Mouse (Mus musculus) layer of hippocampus, adult 18-20 months (tissue): ENCODE measurements at regions not wholly inside any gene's neighbourhood (a gene's known extent, or its start where the extent isn't known, plus 50 kb on each side); places are given as distances from the start of the nearest gene placed in this dataset.
A peak's percentile ranks its signal among the peaks of the same experiment; 100 is the strongest.

Source experiments
- DNase-seq, 2 experiments: peaks; one replicate each; pipeline ENCODE4 v3.0.0; 2022; ENCODE audit warnings: low spot score in 2 of 2

GRCm38 (mm10) chr9:122437464-122437863 lies 86.1 kb downstream of the Abhd5 start:
- peak; percentile 48 to 78 for DNase-seq

GRCm38 (mm10) chr9:122446387-122447105 lies 95.1 kb downstream of the Abhd5 start:
- no peak for DNase-seq

GRCm38 (mm10) chr9:122447568-122447967 lies 96.2 kb downstream of the Abhd5 start:
- DNase-seq = no peak

GRCm38 (mm10) chr9:122448342-122448741 lies 96.9 kb downstream of the Abhd5 start:
- DNase-seq = peak in 1 of 2 experiments; percentile 28

- DNase-seq = peak in 1 of 2 experiments; percentile 16
Measured at GRCm38 (mm10) chr9:122450524-122450923, 99.1 kb downstream of the Abhd5 start.

- peak in 1 of 2 experiments; percentile 26 for DNase-seq
Measured at GRCm38 (mm10) chr9:122455301-122455700, 103.9 kb downstream of the Abhd5 start.

- no peak for DNase-seq
Measured at GRCm38 (mm10) chr9:122455779-122456178, 104.4 kb downstream of the Abhd5 start.

GRCm38 (mm10) chr9:122459491-122459890 lies 108.1 kb downstream of the Abhd5 start:
- DNase-seq = no peak

- DNase-seq = no peak
Measured at GRCm38 (mm10) chr9:122471539-122471938, 120.1 kb downstream of the Abhd5 start.

GRCm38 (mm10) chr9:122476356-122476755 lies 124.9 kb downstream of the Abhd5 start:
- peak; percentile 25 to 74 for DNase-seq

GRCm38 (mm10) chr9:122487001-122487400 lies 135.6 kb downstream of the Abhd5 start:
- DNase-seq = no peak

GRCm38 (mm10) chr9:122494691-122495090 lies 143.3 kb downstream of the Abhd5 start:
- DNase-seq = no peak

GRCm38 (mm10) chr9:122496482-122496985 lies 145.1 kb downstream of the Abhd5 start:
- no peak for DNase-seq

- DNase-seq = peak; percentile 6 to 45
Measured at GRCm38 (mm10) chr9:122501864-122502341, 150.5 kb downstream of the Abhd5 start.

- DNase-seq = no peak
Measured at GRCm38 (mm10) chr9:122521569-122521968, 170.2 kb downstream of the Abhd5 start.

- no peak for DNase-seq
Measured at GRCm38 (mm10) chr9:122525621-122526055, 174.2 kb downstream of the Abhd5 start.

- DNase-seq = peak in 1 of 2 experiments; percentile 64
Measured at GRCm38 (mm10) chr9:122528267-122528666, 176.9 kb downstream of the Abhd5 start.

GRCm38 (mm10) chr9:122529721-122530120 lies 178.3 kb downstream of the Abhd5 start:
- DNase-seq = no peak

- no peak for DNase-seq
Measured at GRCm38 (mm10) chr9:122531806-122532205, 180.4 kb downstream of the Abhd5 start.

GRCm38 (mm10) chr9:122534121-122534814 lies 182.9 kb downstream of the Abhd5 start:
- DNase-seq = peak in 1 of 2 experiments; percentile 34

GRCm38 (mm10) chr9:122534965-122535364 lies 183.6 kb downstream of the Abhd5 start:
- no peak for DNase-seq

- no peak for DNase-seq
Measured at GRCm38 (mm10) chr9:122540091-122540490, 188.7 kb downstream of the Abhd5 start.
